Mouse (Mus musculus): ENCODE results near the gene Selenon. TPM values are rescaled to one million over a fixed set of nuclear protein-coding genes. Genes with fewer than 3 reads are reported as not detected.
A peak's percentile ranks its signal among the peaks of the same experiment; 100 is the strongest.
"Not testable (repeated sequence)": the region's sequence is repeated elsewhere in the genome, so short reads cannot be mapped to it uniquely, and the experiment has no call there.

Selenon gene
- polyA plus RNA-seq, 1 experiment = 46.4 TPM

DNA sequence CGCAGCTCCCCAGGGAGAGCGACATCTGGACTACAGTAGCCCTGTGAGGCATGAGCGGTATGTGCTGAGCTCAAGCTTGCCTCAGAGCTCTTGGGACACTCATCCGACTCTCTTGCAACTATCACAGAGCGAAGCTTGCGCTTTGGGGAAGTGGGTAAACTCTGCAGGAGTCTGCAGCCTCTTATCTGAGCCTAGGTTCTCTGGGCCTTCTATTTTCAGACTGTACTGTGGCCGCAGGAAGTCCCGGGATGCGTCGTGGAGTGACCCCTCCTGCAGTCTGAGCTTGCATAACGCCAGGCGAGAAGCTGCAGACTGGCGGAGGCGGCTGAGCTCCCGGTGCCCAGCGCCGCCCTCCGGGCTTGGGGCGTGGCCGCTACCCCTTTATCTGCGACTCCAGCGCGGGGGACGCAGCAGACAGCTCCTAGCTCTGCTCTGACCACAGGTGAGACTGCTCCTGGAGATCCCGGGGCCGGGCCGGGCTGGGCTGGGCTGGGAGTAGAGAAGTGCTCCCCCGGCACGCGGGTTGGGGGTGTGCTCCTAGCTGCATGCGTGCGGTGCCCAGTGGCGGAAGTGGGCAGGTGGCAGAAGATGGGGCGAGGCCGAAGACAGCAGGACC, 55.3 kb downstream of the Selenon start, which contains the start of gene Paqr7:
Paqr7 (plus strand) TSS at position 103 of the 616 bp plus-strand sequence.
- no peaks in the 10 kb centered on the region for H3K79me2 ChIP-seq (ENCODE audit: control insufficient read depth, insufficient read depth)
- no peaks in the 10 kb centered on the region for H3K36me3 ChIP-seq (ENCODE audit: control insufficient read depth, insufficient read depth)
- TF ChIP-seq MYOG (IDR thresholded peaks at IDR 0.05; ENCODE audit: control insufficient read depth, extremely low read depth, insufficient read length) = no peak
- no peak for TF ChIP-seq USF1 (IDR thresholded peaks at IDR 0.05; ENCODE audit: low read depth)
- no peak for TF ChIP-seq CTCF (IDR thresholded peaks at IDR 0.05; ENCODE audit: control insufficient read depth, insufficient read depth, insufficient read length)
- no peak for TF ChIP-seq FOSL1 (IDR thresholded peaks at IDR 0.05; ENCODE audit: insufficient read depth, low read length, poor library complexity, severe bottlenecking)
- no peak for TF ChIP-seq CEBPB (IDR thresholded peaks at IDR 0.05; ENCODE audit: low read depth)
- no peak for TF ChIP-seq MYOD1 (IDR thresholded peaks at IDR 0.05; ENCODE audit: control insufficient read depth, insufficient read length, low read depth)
- TF ChIP-seq MAX (IDR thresholded peaks at IDR 0.05) = no peak
- H3K79me3 ChIP-seq (ENCODE audit: low read depth) = no peaks in the 10 kb centered on the region
- H3K4me3 ChIP-seq (ENCODE audit: insufficient read depth, poor library complexity, severe bottlenecking) = peak within 1 kb of the TSS; percentile 18
- peak within 1 kb of the TSS; percentile 34 for H3ac ChIP-seq (ENCODE audit: control insufficient read depth, insufficient read length, low read depth)
- no peaks in the 10 kb centered on the region for H3K27me3 ChIP-seq (ENCODE audit: control insufficient read depth, insufficient read depth, insufficient read length)

DNA sequence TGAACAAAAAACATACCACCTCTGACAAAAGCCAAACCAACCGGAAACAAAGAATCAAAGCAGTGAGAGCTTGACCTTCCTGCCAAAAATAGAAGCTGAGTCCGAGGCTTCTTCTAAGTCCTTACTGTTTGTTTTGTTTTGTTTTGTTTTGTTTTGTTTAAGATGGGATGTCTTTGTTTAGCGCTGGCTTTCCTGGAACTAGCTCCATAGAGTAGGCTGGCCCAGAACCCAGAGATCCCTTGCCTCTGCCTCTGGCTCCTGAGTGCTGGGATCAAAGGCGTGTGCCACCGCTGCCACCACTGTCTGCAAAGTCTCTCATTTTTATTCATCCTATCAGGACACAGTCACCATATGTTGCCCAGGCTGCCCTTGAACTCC, 56.4 kb downstream of the Selenon start:
- Histone ChIP-seq H3K27me3 (ENCODE audit: control insufficient read depth, insufficient read depth, insufficient read length) (no peaks in the 10 kb centered on the region), H3K79me2 (ENCODE audit: control insufficient read depth, insufficient read depth) (no peaks in the 10 kb centered on the region), H3K4me3 (ENCODE audit: insufficient read depth, poor library complexity, severe bottlenecking) (no peak overlapping the region), H3ac (ENCODE audit: control insufficient read depth, insufficient read length, low read depth) (no peak overlapping the region), H3K36me3 (ENCODE audit: control insufficient read depth, insufficient read depth) (no peaks in the 10 kb centered on the region), H3K79me3 (ENCODE audit: low read depth) (no peaks in the 10 kb centered on the region)
- TF ChIP-seq MYOD1 (IDR thresholded peaks at IDR 0.05; ENCODE audit: control insufficient read depth, insufficient read length, low read depth) (no peak), MAX (IDR thresholded peaks at IDR 0.05) (no peak), USF1 (IDR thresholded peaks at IDR 0.05; ENCODE audit: low read depth) (no peak), MYOG (IDR thresholded peaks at IDR 0.05; ENCODE audit: control insufficient read depth, extremely low read depth, insufficient read length) (no peak), CTCF (IDR thresholded peaks at IDR 0.05; ENCODE audit: control insufficient read depth, insufficient read depth, insufficient read length) (no peak), CEBPB (IDR thresholded peaks at IDR 0.05; ENCODE audit: low read depth) (no peak), FOSL1 (IDR thresholded peaks at IDR 0.05; ENCODE audit: insufficient read depth, low read length, poor library complexity, severe bottlenecking) (no peak)

DNA sequence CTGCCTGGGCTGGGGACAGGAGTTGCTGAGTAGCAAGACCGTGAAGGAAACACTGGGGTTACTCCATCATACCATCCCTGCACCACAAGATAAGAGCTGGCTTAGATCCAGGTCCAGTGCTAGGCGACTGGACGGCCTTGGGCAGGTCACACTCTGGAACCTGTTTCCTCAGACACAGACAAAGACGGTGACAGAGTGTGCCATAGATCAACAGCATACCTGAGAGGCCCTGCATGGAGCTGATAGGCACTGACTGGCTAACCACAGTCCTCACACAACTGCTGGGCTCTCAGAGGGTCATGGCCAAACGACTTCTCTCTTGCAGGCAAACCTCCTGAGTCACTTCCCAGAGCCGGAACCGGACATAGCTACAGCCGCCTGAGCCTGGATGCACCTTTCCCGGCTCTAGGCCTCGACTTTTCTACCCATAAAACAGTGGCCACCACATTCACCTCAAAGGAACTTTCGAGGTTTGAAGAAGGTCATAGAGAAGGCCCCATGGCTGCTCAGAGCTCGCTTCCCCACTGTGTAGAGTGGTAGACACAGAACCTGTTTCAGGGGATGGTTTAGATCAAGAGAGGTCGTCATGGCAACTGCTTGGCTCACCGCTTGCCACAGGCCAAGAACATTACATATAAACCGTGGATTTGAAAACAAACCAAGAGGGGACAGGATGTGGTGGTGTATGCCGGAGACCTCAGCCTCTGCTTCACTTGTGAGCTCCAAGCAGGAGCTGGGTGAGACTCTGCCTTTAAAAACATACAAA, 57.0 kb downstream of the Selenon start:
- Histone ChIP-seq H3K36me3 (ENCODE audit: control insufficient read depth, insufficient read depth) (no peaks in the 10 kb centered on the region), H3K79me2 (ENCODE audit: control insufficient read depth, insufficient read depth) (no peaks in the 10 kb centered on the region), H3ac (ENCODE audit: control insufficient read depth, insufficient read length, low read depth) (no peak overlapping the region), H3K79me3 (ENCODE audit: low read depth) (no peaks in the 10 kb centered on the region), H3K4me3 (ENCODE audit: insufficient read depth, poor library complexity, severe bottlenecking) (no peak overlapping the region), H3K27me3 (ENCODE audit: control insufficient read depth, insufficient read depth, insufficient read length) (no peaks in the 10 kb centered on the region)
- no peak for TF ChIP-seq CEBPB (IDR thresholded peaks at IDR 0.05; ENCODE audit: low read depth)
- no peak for TF ChIP-seq USF1 (IDR thresholded peaks at IDR 0.05; ENCODE audit: low read depth)
- no peak for TF ChIP-seq MAX (IDR thresholded peaks at IDR 0.05)
- no peak for TF ChIP-seq FOSL1 (IDR thresholded peaks at IDR 0.05; ENCODE audit: insufficient read depth, low read length, poor library complexity, severe bottlenecking)
- no peak for TF ChIP-seq MYOD1 (IDR thresholded peaks at IDR 0.05; ENCODE audit: control insufficient read depth, insufficient read length, low read depth)
- TF ChIP-seq CTCF (IDR thresholded peaks at IDR 0.05; ENCODE audit: control insufficient read depth, insufficient read depth, insufficient read length) = no peak
- TF ChIP-seq MYOG (IDR thresholded peaks at IDR 0.05; ENCODE audit: control insufficient read depth, extremely low read depth, insufficient read length) = no peak

DNA sequence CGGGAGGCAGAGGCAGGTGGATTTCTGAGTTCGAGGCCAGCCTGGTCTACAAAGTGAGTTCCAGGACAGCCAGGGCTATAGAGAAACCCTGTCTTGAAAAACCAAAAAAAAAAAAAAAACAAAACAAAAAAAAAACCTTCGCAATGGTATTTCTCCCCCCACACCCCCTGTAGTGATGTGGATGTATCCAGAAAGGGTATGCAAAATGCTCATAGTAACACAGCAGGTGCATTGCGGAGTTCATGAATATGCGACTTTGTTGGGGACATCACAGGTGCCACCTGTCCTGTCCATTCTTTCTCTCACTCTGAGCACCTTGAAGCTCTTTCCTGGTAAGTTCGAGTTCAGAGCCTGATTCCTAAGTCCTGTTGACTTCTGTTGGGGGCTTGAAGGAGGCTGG, 57.8 kb downstream of the Selenon start:
- H3K27me3 ChIP-seq (ENCODE audit: control insufficient read depth, insufficient read depth, insufficient read length); H3K79me3 ChIP-seq (ENCODE audit: low read depth); H3ac ChIP-seq (ENCODE audit: control insufficient read depth, insufficient read length, low read depth); H3K36me3 ChIP-seq (ENCODE audit: control insufficient read depth, insufficient read depth); H3K4me3 ChIP-seq (ENCODE audit: insufficient read depth, poor library complexity, severe bottlenecking); H3K79me2 ChIP-seq (ENCODE audit: control insufficient read depth, insufficient read depth): not testable (repeated sequence)

DNA sequence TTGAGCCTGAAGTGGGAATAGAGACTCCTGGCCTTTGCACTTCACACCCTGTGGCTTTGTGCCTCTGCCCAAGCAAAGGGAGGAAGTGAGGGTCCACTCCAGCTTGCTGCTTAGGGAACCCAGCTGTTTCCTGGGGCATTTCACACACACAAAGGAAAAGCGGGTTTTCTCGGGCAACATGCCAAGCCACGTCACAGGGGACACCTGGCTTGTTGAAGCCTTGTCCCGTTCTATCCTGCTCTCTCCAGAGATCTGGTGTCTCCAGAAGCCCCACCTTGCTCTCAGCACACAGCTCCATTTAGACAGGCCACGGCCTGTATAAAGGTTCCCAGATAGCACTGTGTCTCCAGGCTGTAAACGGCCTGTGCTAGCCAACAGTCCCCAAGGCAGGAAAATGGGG, 60.2 kb downstream of the Selenon start:
- Histone ChIP-seq H3ac (ENCODE audit: control insufficient read depth, insufficient read length, low read depth) (no peak overlapping the region), H3K27me3 (ENCODE audit: control insufficient read depth, insufficient read depth, insufficient read length) (no peaks in the 10 kb centered on the region), H3K4me3 (ENCODE audit: insufficient read depth, poor library complexity, severe bottlenecking) (no peak overlapping the region), H3K36me3 (ENCODE audit: control insufficient read depth, insufficient read depth) (no peaks in the 10 kb centered on the region), H3K79me3 (ENCODE audit: low read depth) (no peaks in the 10 kb centered on the region), H3K79me2 (ENCODE audit: control insufficient read depth, insufficient read depth) (no peaks in the 10 kb centered on the region)
- TF ChIP-seq FOSL1 (IDR thresholded peaks at IDR 0.05; ENCODE audit: insufficient read depth, low read length, poor library complexity, severe bottlenecking) (no peak), MAX (IDR thresholded peaks at IDR 0.05) (no peak), MYOD1 (IDR thresholded peaks at IDR 0.05; ENCODE audit: control insufficient read depth, insufficient read length, low read depth) (no peak), USF1 (IDR thresholded peaks at IDR 0.05; ENCODE audit: low read depth) (no peak), CTCF (IDR thresholded peaks at IDR 0.05; ENCODE audit: control insufficient read depth, insufficient read depth, insufficient read length) (no peak), CEBPB (IDR thresholded peaks at IDR 0.05; ENCODE audit: low read depth) (no peak), MYOG (IDR thresholded peaks at IDR 0.05; ENCODE audit: control insufficient read depth, extremely low read depth, insufficient read length) (no peak)

Data from C2C12 (cell line).